Mouse (Mus musculus) heart, embryonic 12.5 days (tissue): ENCODE measurements around the gene P2rx7. TPM values are rescaled to one million over a fixed set of nuclear protein-coding genes. Genes with fewer than 3 reads are reported as not detected.

Experiments used
- ATAC-seq: fragments of 200-750 bp; cut with Nextera tagmentation; 2 replicates; pipeline ENCODE4 v1.8.0; 2017; ENCODE audit warnings: moderate TSS enrichment, moderate library complexity; ENCODE audit not compliant: insufficient number of reproducible peaks, low FRiP score
- H3K27ac ChIP-seq: fragments of 300-500 bp; sonication (generic); 2 replicates; pipeline ENCODE4 v1.5.1; 2016; ENCODE audit warnings: mild to moderate bottlenecking, moderate library complexity; ENCODE audit not compliant: poor library complexity, severe bottlenecking
- H3K27me3 ChIP-seq: fragments of 300-500 bp; sonication (generic); replicated peaks from 2 replicates; pipeline ENCODE4 v1.6.1; 2016; ENCODE audit warnings: mild to moderate bottlenecking, moderate library complexity
- H3K36me3 ChIP-seq: fragments of 300-500 bp; sonication (generic); 2 replicates; pipeline ENCODE4 v1.6.1; 2016; ENCODE audit warnings: mild to moderate bottlenecking, moderate library complexity
- H3K4me1 ChIP-seq: fragments of 300-500 bp; sonication (generic); replicated peaks from 2 replicates; pipeline ENCODE4 v1.6.1; 2016; ENCODE audit warnings: mild to moderate bottlenecking
- H3K4me2 ChIP-seq: fragments of 300-500 bp; sonication (generic); 2 replicates; pipeline ENCODE4 v1.6.1; 2016; ENCODE audit warnings: mild to moderate bottlenecking, moderate library complexity
- H3K4me3 ChIP-seq: fragments of 300-500 bp; sonication (generic); 2 replicates; pipeline ENCODE4 v1.5.1; 2016; ENCODE audit warnings: mild to moderate bottlenecking
- H3K9ac ChIP-seq: fragments of 300-500 bp; sonication (generic); 2 replicates; pipeline ENCODE4 v1.6.1; 2016; ENCODE audit warnings: mild to moderate bottlenecking, moderate library complexity
- H3K9me3 ChIP-seq: fragments of 300-500 bp; sonication (generic); replicated peaks from 2 replicates; pipeline ENCODE4 v1.6.1; 2016; ENCODE audit warnings: mild to moderate bottlenecking, moderate library complexity
- WGBS: fragments of 180-500 bp; shearing (Covaris S2); methylation state at CpG from one replicate; pipeline ENCODE4 v1.1.7; 2016; 5-methylcytosine and 5-hydroxymethylcytosine counted together
- polyA plus RNA-seq: library from polyadenylated mRNA; unstranded; fragments of >200 nt; fragmentation: Nextera tagmentation; extraction: Ambion mirVana; gene quantifications from 2 replicates; pipeline ENCODE4 v1.2.1, GENCODE M21; 2016

P2rx7 gene
- polyA plus RNA-seq = 0.76 and 0.91 TPM in 2 replicates

GRCm38 (mm10) chr5:122643701-122644100 is at the start of gene P2rx7:
P2rx7 (plus strand) TSS chr5:122643911.
- no peak for ATAC-seq
- H3K27ac ChIP-seq = no peak within 1 kb of the TSS
- 69% methylated on average over 12 of the region's 12 CpGs for WGBS
- H3K9ac ChIP-seq = no peak within 1 kb of the TSS
- H3K27me3 ChIP-seq = no peaks in the 10 kb centered on the region
- H3K9me3 ChIP-seq = peaks cover 4% of the 10 kb centered on the region; the same call in 1 of the 2 replicates
- peaks cover 22% of the 10 kb centered on the region for H3K4me1 ChIP-seq
- no peak within 1 kb of the TSS for H3K4me2 ChIP-seq
- no peak within 1 kb of the TSS for H3K4me3 ChIP-seq
- H3K36me3 ChIP-seq = no peaks in the 10 kb centered on the region

- Histone ChIP-seq H3K27me3 (no peaks in the 10 kb centered on the region), H3K4me1 (no peaks in the 10 kb centered on the region), H3K27ac (no peak overlapping the region), H3K36me3 (peaks cover 62% of the 10 kb centered on the region), H3K9me3 (no peaks in the 10 kb centered on the region), H3K9ac (no peak overlapping the region), H3K4me3 (no peak overlapping the region), H3K4me2 (no peak overlapping the region)
- ATAC-seq = no peak
- 89% methylated on average over 4 of the region's 4 CpGs for WGBS
These were observed 48.2 kb upstream of the P2rx7 start for GRCm38 (mm10) chr5:122595470-122595869.

- Histone ChIP-seq H3K9ac (no peak overlapping the region), H3K27me3 (no peaks in the 10 kb centered on the region), H3K4me3 (no peak overlapping the region), H3K27ac (peak overlapping the region; percentile 73), H3K4me2 (peak overlapping the region; percentile 6; the same call in 1 of the 2 replicates), H3K9me3 (no peaks in the 10 kb centered on the region), H3K4me1 (peaks cover 20% of the 10 kb centered on the region), H3K36me3 (peaks cover 54% of the 10 kb centered on the region)
- 27% methylated on average over 11 of the region's 11 CpGs for WGBS
- peak; percentile 55; the same call in 1 of the 2 replicates for ATAC-seq
These were observed 41.5 kb upstream of the P2rx7 start for GRCm38 (mm10) chr5:122602233-122602632.

- peaks cover 50% of the 10 kb centered on the region for H3K36me3 ChIP-seq
- H3K27ac ChIP-seq = no peak overlapping the region
- no peak overlapping the region for H3K4me3 ChIP-seq
These were observed 38.8 kb upstream of the P2rx7 start for GRCm38 (mm10) chr5:122604894-122605293.

GRCm38 (mm10) chr5:122611651-122612050 is 32.1 kb upstream of the P2rx7 start:
- Histone ChIP-seq H3K36me3 (peaks cover 22% of the 10 kb centered on the region), H3K4me2 (no peak overlapping the region), H3K4me1 (peaks cover 17% of the 10 kb centered on the region), H3K27ac (peak overlapping the region; percentile 10; the same call in 1 of the 2 replicates), H3K4me3 (no peak overlapping the region), H3K9me3 (no peaks in the 10 kb centered on the region), H3K9ac (no peak overlapping the region), H3K27me3 (no peaks in the 10 kb centered on the region)
- ATAC-seq = no peak
- 49% methylated on average over 5 of the region's 5 CpGs for WGBS

More at GRCm38 (mm10) chr5:122604894-122605293, 38.8 kb upstream of the P2rx7 start:
- no peaks in the 10 kb centered on the region for H3K9me3 ChIP-seq
- no peak overlapping the region for H3K9ac ChIP-seq
- H3K4me1 ChIP-seq = peaks cover 20% of the 10 kb centered on the region
- no peak overlapping the region for H3K4me2 ChIP-seq
- no peak for ATAC-seq
- no peaks in the 10 kb centered on the region for H3K27me3 ChIP-seq
- 59% methylated on average over 2 of the region's 2 CpGs for WGBS

- peak; percentile 95 for ATAC-seq
- 3% methylated on average over 53 of the region's 67 CpGs for WGBS
These were observed 29.6 kb upstream of the P2rx7 start, which contains the start of gene Ift81 for GRCm38 (mm10) chr5:122613908-122614732. Ift81 (minus strand) TSS chr5:122614518.

GRCm38 (mm10) chr5:122617718-122618117 is 26.0 kb upstream of the P2rx7 start:
- H3K27me3 ChIP-seq = no peaks in the 10 kb centered on the region
- no peaks in the 10 kb centered on the region for H3K9me3 ChIP-seq
- H3K27ac ChIP-seq = peak overlapping the region; percentile 65; the same call in 1 of the 2 replicates
- H3K4me3 ChIP-seq = no peak overlapping the region
- H3K9ac ChIP-seq = no peak overlapping the region
- H3K36me3 ChIP-seq = no peaks in the 10 kb centered on the region
- ATAC-seq = no peak
- WGBS = 50% methylated on average over 5 of the region's 5 CpGs
- peaks cover 46% of the 10 kb centered on the region for H3K4me1 ChIP-seq
- H3K4me2 ChIP-seq = no peak overlapping the region

More at GRCm38 (mm10) chr5:122613908-122614732, 29.6 kb upstream of the P2rx7 start, which contains the start of gene Ift81:
- peaks cover 8% of the 10 kb centered on the region for H3K36me3 ChIP-seq
- no peaks in the 10 kb centered on the region for H3K27me3 ChIP-seq
- peaks cover 24% of the 10 kb centered on the region for H3K4me1 ChIP-seq
- H3K9ac ChIP-seq = peak within 1 kb of the TSS; percentile 93
- H3K4me2 ChIP-seq = peak within 1 kb of the TSS; percentile 82
- H3K4me3 ChIP-seq = peak within 1 kb of the TSS; percentile 89
- peak within 1 kb of the TSS; percentile 94 for H3K27ac ChIP-seq
- H3K9me3 ChIP-seq = no peaks in the 10 kb centered on the region

- H3K9me3 ChIP-seq = no peaks in the 10 kb centered on the region
- no peak overlapping the region for H3K9ac ChIP-seq
- no peak overlapping the region for H3K4me3 ChIP-seq
- 0 out of 2 replicates have a peak overlapping the region, but pooled peaks have one; percentile 9 for H3K4me2 ChIP-seq
- H3K27me3 ChIP-seq = no peaks in the 10 kb centered on the region
- no peaks in the 10 kb centered on the region for H3K36me3 ChIP-seq
- 56% methylated on average over 9 of the region's 9 CpGs for WGBS
- no peak for ATAC-seq
- peaks cover 46% of the 10 kb centered on the region for H3K4me1 ChIP-seq
- peak overlapping the region; percentile 95 for H3K27ac ChIP-seq
These were observed 23.9 kb upstream of the P2rx7 start for GRCm38 (mm10) chr5:122619686-122620296.

- Histone ChIP-seq H3K9me3 (no peaks in the 10 kb centered on the region), H3K4me1 (peaks cover 55% of the 10 kb centered on the region), H3K36me3 (no peaks in the 10 kb centered on the region), H3K9ac (peak overlapping the region; percentile 28; the same call in 1 of the 2 replicates), H3K4me2 (0 out of 2 replicates have a peak overlapping the region, but pooled peaks have one; percentile 4), H3K27ac (peak overlapping the region; percentile 95), H3K27me3 (no peaks in the 10 kb centered on the region), H3K4me3 (no peak overlapping the region)
- ATAC-seq = peak; percentile 88
- WGBS = 1% methylated on average over 7 of the region's 7 CpGs
These were observed 22.3 kb upstream of the P2rx7 start for GRCm38 (mm10) chr5:122621376-122621886.

- Histone ChIP-seq H3K4me1 (peaks cover 56% of the 10 kb centered on the region), H3K9ac (no peak overlapping the region), H3K4me3 (no peak overlapping the region), H3K9me3 (no peaks in the 10 kb centered on the region), H3K27ac (peak overlapping the region; percentile 95), H3K36me3 (no peaks in the 10 kb centered on the region), H3K27me3 (no peaks in the 10 kb centered on the region), H3K4me2 (no peak overlapping the region)
- no peak for ATAC-seq
- WGBS = 81% methylated on average over 5 of the region's 5 CpGs
These were observed 21.2 kb upstream of the P2rx7 start for GRCm38 (mm10) chr5:122622526-122622925.

GRCm38 (mm10) chr5:122623861-122624260 is 19.9 kb upstream of the P2rx7 start:
- WGBS = 75% methylated on average over 9 of the region's 9 CpGs
- Histone ChIP-seq H3K36me3 (no peaks in the 10 kb centered on the region), H3K4me1 (peaks cover 51% of the 10 kb centered on the region), H3K27ac (no peak overlapping the region), H3K27me3 (no peaks in the 10 kb centered on the region), H3K9me3 (no peaks in the 10 kb centered on the region), H3K9ac (no peak overlapping the region), H3K4me3 (no peak overlapping the region), H3K4me2 (no peak overlapping the region)
- ATAC-seq = no peak
